ENCODE assay signal across 27 mouse cellular contexts in the genomic region with DNA sequence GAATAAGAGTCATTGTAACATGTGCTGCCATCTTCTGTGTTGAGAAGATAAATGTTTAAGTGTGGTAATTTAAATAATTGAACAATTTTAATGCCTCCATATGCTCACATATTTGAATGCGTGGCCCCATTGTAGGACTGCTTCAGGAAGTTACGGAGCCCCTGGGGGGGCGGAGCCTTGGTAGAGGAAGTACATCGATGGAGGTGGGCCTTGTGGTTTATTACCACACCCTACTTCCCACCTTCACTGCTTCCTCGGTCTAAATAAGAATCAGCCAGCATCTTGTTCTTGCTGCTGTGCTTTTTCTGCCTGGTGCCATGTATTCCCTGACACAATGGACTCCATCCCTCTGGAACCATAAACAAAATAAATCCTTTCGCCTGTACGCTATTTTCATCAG.
DNase-seq lines count a peak whose midpoint lies in the region; ATAC-seq and TF ChIP-seq lines count a peak whose summit lies in the region.
"Had no signal": no experiment of that assay in that cellular context is flagged by ENCODE, and none has a peak within 500 bp of the region (broad histone marks: within the 10 kb centered on the region; RNA-seq: fewer than 3 reads in every experiment).

No protein-coding gene starts in this region.

- intact Hi-C loops in left cerebral cortex, adult 2 months (cut with DNase I), result no loop called here

- peaks cover 9% of the 10 kb centered on the region; the same call in 1 of the 2 replicates for H3K27me3 ChIP-seq in hindbrain, embryonic 10.5 days (ENCODE audit: insufficient read depth, poor library complexity, severe bottlenecking)
- H3K27me3 ChIP-seq in lung, postnatal 0 days (replicated peaks; ENCODE audit: insufficient read depth, low read length), result no peaks in the 10 kb centered on the region
- H3K27me3 ChIP-seq: embryonic facial prominence, embryonic 12.5 days; embryonic facial prominence, embryonic 15.5 days; heart, embryonic 12.5 days; heart, embryonic 15.5 days had no signal

- H3K4me2 ChIP-seq in lung, postnatal 0 days (replicated peaks; ENCODE audit: low read depth, low read length), result no peak overlapping the region
- H3K4me2 ChIP-seq: embryonic facial prominence, embryonic 12.5 days; embryonic facial prominence, embryonic 15.5 days; heart, embryonic 12.5 days; heart, embryonic 15.5 days; hindbrain, embryonic 14.5 days had no signal

- H3K4me1 ChIP-seq in hindbrain, embryonic 10.5 days (replicated peaks), result peaks cover 2% of the 10 kb centered on the region; the same call in 1 of the 2 replicates
- H3K4me1 ChIP-seq in lung, postnatal 0 days (ENCODE audit: insufficient read depth, low read depth, low read length), result no peaks in the 10 kb centered on the region
- H3K4me1 ChIP-seq: embryonic facial prominence, embryonic 15.5 days; heart, embryonic 15.5 days had no signal

- TF ChIP-seq EP300 in lung, postnatal 0 days (IDR thresholded peaks at IDR 0.05), result no peak

- 95% methylated on average over 7 of the region's 7 CpGs for WGBS in hindbrain, embryonic 10.5 days
- WGBS in lung, postnatal 0 days, result 88% methylated on average over 7 of the region's 7 CpGs

- H3K9ac ChIP-seq in lung, postnatal 0 days (replicated peaks; ENCODE audit: low read depth), result no peak overlapping the region
- H3K9ac ChIP-seq: embryonic facial prominence, embryonic 12.5 days; embryonic facial prominence, embryonic 15.5 days; forebrain, postnatal 0 days; heart, embryonic 12.5 days; heart, embryonic 15.5 days; hindbrain, embryonic 14.5 days had no signal

- peak; percentile 22 for DNase-seq in 416B (ENCODE audit: low read depth)
- DNase-seq in MEL-GATA-1-ER (ENCODE audit: extremely low read depth, low read depth), result peak; percentile 19
- no peak for DNase-seq in hindbrain, embryonic 10.5 days (ENCODE audit: low spot score)
- DNase-seq in left cerebral cortex, adult 2 months (ENCODE audit: extremely low spot score in 1 of 2, low spot score in 2 of 2), result no peak
- no peak for DNase-seq in lung, postnatal 0 days (ENCODE audit: low spot score)
- DNase-seq: adrenal gland, adult 2 months; adrenal gland, postnatal 14 days; cerebellum, adult 11-12 months; cerebellum, adult 9-10 months; cerebellum, postnatal 14 days; forebrain, postnatal 0 days; gastrocnemius, adult 2 months; gastrocnemius, postnatal 14 days; heart, adult 18-20 months; heart, postnatal 10 days; heart, postnatal 36 days had no signal

- H3K36me3 ChIP-seq in hindbrain, embryonic 10.5 days, result no peaks in the 10 kb centered on the region
- H3K36me3 ChIP-seq in lung, postnatal 0 days (ENCODE audit: insufficient read depth, low read length), result no peaks in the 10 kb centered on the region
- H3K36me3 ChIP-seq: embryonic facial prominence, embryonic 12.5 days; embryonic facial prominence, embryonic 15.5 days; heart, embryonic 12.5 days; heart, embryonic 15.5 days had no signal

- no peak overlapping the region for H3K4me3 ChIP-seq in hindbrain, embryonic 10.5 days
- H3K4me3 ChIP-seq in left cerebral cortex, adult 2 months, result no peak overlapping the region
- no peak overlapping the region for H3K4me3 ChIP-seq in lung, postnatal 0 days (ENCODE audit: low read depth, low read length)
- H3K4me3 ChIP-seq: embryonic facial prominence, embryonic 12.5 days; embryonic facial prominence, embryonic 15.5 days; gastrocnemius, adult 2 months; heart, embryonic 12.5 days; heart, embryonic 15.5 days had no signal

- H3K27ac ChIP-seq in hindbrain, embryonic 10.5 days, result no peak overlapping the region
- no peak overlapping the region for H3K27ac ChIP-seq in left cerebral cortex, adult 2 months
- H3K27ac ChIP-seq in lung, postnatal 0 days (ENCODE audit: low read length), result no peak overlapping the region
- H3K27ac ChIP-seq: embryonic facial prominence, embryonic 12.5 days; embryonic facial prominence, embryonic 15.5 days; gastrocnemius, adult 2 months; heart, embryonic 15.5 days; hindbrain, embryonic 14.5 days; hindbrain, postnatal 0 days had no signal

- peak; percentile 92 for ATAC-seq in megakaryocyte, adult 5-6 weeks (ENCODE audit: poor library complexity, severe bottlenecking)
- no peak for ATAC-seq in lung, postnatal 0 days
- ATAC-seq: CD4-positive, CD25-positive, alpha-beta regulatory T cell, adult 4 months; forebrain, embryonic 14.5 days; forebrain, postnatal 0 days; hindbrain, postnatal 0 days; inflammation-experienced regulatory T-cells, adult 6 months; intestine, embryonic 16.5 days had no signal

- no peak for TF ChIP-seq CTCF in left cerebral cortex, adult 2 months (IDR thresholded peaks at IDR 0.05)
- TF ChIP-seq CTCF in lung, postnatal 0 days (IDR thresholded peaks at IDR 0.05), result no peak

- H3K9me3 ChIP-seq in hindbrain, embryonic 10.5 days, result no peaks in the 10 kb centered on the region
- no peaks in the 10 kb centered on the region for H3K9me3 ChIP-seq in lung, postnatal 0 days (ENCODE audit: low read length)
- H3K9me3 ChIP-seq: embryonic facial prominence, embryonic 12.5 days; embryonic facial prominence, embryonic 15.5 days; heart, embryonic 15.5 days had no signal

Comparison
In these comparisons a context has a peak if more than half of its experiments do, and no peak if none do; other contexts are left out.
1. DNase-seq: peak in 416B (single experiment) and MEL-GATA-1-ER (single experiment); none in hindbrain, embryonic 10.5 days (single experiment), left cerebral cortex, adult 2 months (0 of 2) and lung, postnatal 0 days (single experiment).